Comparison of ENCODE assay signal across 8 mouse cellular contexts in genomic region chr11:87853597-87853954, GRCm38 (mm10). TPM values are rescaled to one million over a fixed set of nuclear protein-coding genes. Genes with fewer than 3 reads are reported as not detected.
DNase-seq lines count a peak whose midpoint lies in the region; ATAC-seq lines count a peak whose summit lies in the region.

No protein-coding gene starts in this region.

- no peaks in the 10 kb centered on the region for H3K9me3 ChIP-seq in heart, embryonic 16.5 days (replicated peaks; ENCODE audit: control insufficient read depth, low read length)
- no peaks in the 10 kb centered on the region for H3K9me3 ChIP-seq in neural tube, embryonic 13.5 days

- H3K27ac ChIP-seq in heart, embryonic 16.5 days (ENCODE audit: low read length) = 0 out of 2 replicates have a peak overlapping the region, but pooled peaks have one; percentile 1
- peak overlapping the region; percentile 80 for H3K27ac ChIP-seq in neural tube, embryonic 13.5 days (replicated peaks)

- peaks cover 6% of the 10 kb centered on the region for H3K4me1 ChIP-seq in heart, embryonic 16.5 days (ENCODE audit: control insufficient read depth, insufficient read depth, low read length)
- H3K4me1 ChIP-seq in neural tube, embryonic 13.5 days (replicated peaks) = peaks cover 11% of the 10 kb centered on the region

- 42% methylated on average over 8 of the region's 8 CpGs for WGBS in heart, embryonic 16.5 days
- 41% methylated on average over 8 of the region's 8 CpGs for WGBS in neural tube, embryonic 13.5 days

- H3K27me3 ChIP-seq in heart, embryonic 16.5 days (ENCODE audit: control insufficient read depth, insufficient read depth, low read length) = no peaks in the 10 kb centered on the region
- H3K27me3 ChIP-seq in neural tube, embryonic 13.5 days = no peaks in the 10 kb centered on the region

- H3K9ac ChIP-seq in heart, embryonic 16.5 days (ENCODE audit: low read length) = peak overlapping the region; percentile 67
- peak overlapping the region; percentile 76 for H3K9ac ChIP-seq in neural tube, embryonic 13.5 days

- peak; percentile 15 for DNase-seq in embryo, embryonic 10 days (ENCODE audit: low spot score)
- DNase-seq in embryo, embryonic 10.5 days (ENCODE audit: low spot score) = no peak
- DNase-seq in thymus, postnatal 4 days = peak; percentile 23
- DNase-seq in thymus, postnatal 36 days = no peak
- DNase-seq in left cerebral cortex, postnatal 36 days (ENCODE audit: low spot score in 2 of 2) = peak; percentile 30 to 44
- no peak for DNase-seq in c-Kit-positive CD71-positive TER-119-positive erythroid progenitor cells, embryonic 14.5 days (ENCODE audit: low spot score)

- peak overlapping the region; percentile 74 for H3K4me2 ChIP-seq in heart, embryonic 16.5 days (ENCODE audit: low read depth, low read length)
- peak overlapping the region; percentile 80 for H3K4me2 ChIP-seq in neural tube, embryonic 13.5 days

- H3K36me3 ChIP-seq in heart, embryonic 16.5 days (ENCODE audit: control insufficient read depth, insufficient read depth) = 0 out of 2 replicates have a peak, but pooled peaks cover 3% of the 10 kb centered on the region
- H3K36me3 ChIP-seq in neural tube, embryonic 13.5 days = peaks cover 20% of the 10 kb centered on the region

- 0 out of 2 replicates have a peak, but pooled peaks have one; percentile 12 for ATAC-seq in heart, embryonic 16.5 days (replicated peaks; ENCODE audit: extremely low read depth, insufficient read depth, low FRiP score)
- peak; percentile 66 for ATAC-seq in neural tube, embryonic 13.5 days (ENCODE audit: low read depth)

- intact Hi-C loops in left cerebral cortex, postnatal 36 days (cut with DNase I) = no loop called here

- H3K4me3 ChIP-seq in heart, embryonic 16.5 days (ENCODE audit: low read length) = peak overlapping the region; percentile 71
- peak overlapping the region; percentile 59 for H3K4me3 ChIP-seq in neural tube, embryonic 13.5 days

RNA-seq across cellular contexts. Expression of gene Mks1, which starts 0.6 kb away (rescaled TPM):
- 7.3 and 7.7 TPM in 2 replicates for polyA plus RNA-seq in heart, embryonic 16.5 days (2015; fragmentation: Nextera tagmentation; extraction: Ambion mirVana)
- total RNA-seq in left cerebral cortex, postnatal 36 days (2021) = 1 to 10 TPM; 4.0 to 8.0 TPM
- 12.7 and 15.0 TPM in 2 replicates for polyA plus RNA-seq in neural tube, embryonic 13.5 days (2015; fragmentation: Nextera tagmentation; extraction: Ambion mirVana)

RNA-seq across cellular contexts. Expression of gene Epx, which starts 21.8 kb away (rescaled TPM):
- polyA plus RNA-seq in heart, embryonic 16.5 days (2015; fragmentation: Nextera tagmentation; extraction: Ambion mirVana) = 0.30 and 0.45 TPM in 2 replicates
- total RNA-seq in left cerebral cortex, postnatal 36 days (2021) = under 1 TPM in 1 of 2 experiments, not detected in 1; 0.17 TPM
- 0.10 TPM in 1 of 2 replicates, not detected in the other for polyA plus RNA-seq in neural tube, embryonic 13.5 days (2015; fragmentation: Nextera tagmentation; extraction: Ambion mirVana)

RNA-seq across cellular contexts. Expression of gene Lpo, which starts 25.5 kb away (rescaled TPM):
- polyA plus RNA-seq in heart, embryonic 16.5 days (2015; fragmentation: Nextera tagmentation; extraction: Ambion mirVana) = 0.92 and 1.1 TPM in 2 replicates
- under 1 TPM; 0.29 to 0.39 TPM for total RNA-seq in left cerebral cortex, postnatal 36 days (2021)
- 0.18 and 0.39 TPM in 2 replicates for polyA plus RNA-seq in neural tube, embryonic 13.5 days (2015; fragmentation: Nextera tagmentation; extraction: Ambion mirVana)

RNA-seq across cellular contexts. Expression of gene Olfr462, which starts 38.5 kb away (rescaled TPM):
- not detected in 2 replicates for polyA plus RNA-seq in heart, embryonic 16.5 days (2015; fragmentation: Nextera tagmentation; extraction: Ambion mirVana)
- total RNA-seq in left cerebral cortex, postnatal 36 days (2021) = not detected
- polyA plus RNA-seq in neural tube, embryonic 13.5 days (2015; fragmentation: Nextera tagmentation; extraction: Ambion mirVana) = not detected in 2 replicates

RNA-seq across cellular contexts. Expression of gene Olfr463, which starts 43.6 kb away (rescaled TPM):
- not detected in 2 replicates for polyA plus RNA-seq in heart, embryonic 16.5 days (2015; fragmentation: Nextera tagmentation; extraction: Ambion mirVana)
- not detected for total RNA-seq in left cerebral cortex, postnatal 36 days (2021)
- not detected in 2 replicates for polyA plus RNA-seq in neural tube, embryonic 13.5 days (2015; fragmentation: Nextera tagmentation; extraction: Ambion mirVana)

Comparison
In these comparisons a context has a peak if more than half of its experiments do, and no peak if none do; other contexts are left out.
1. DNase-seq: peak in embryo, embryonic 10 days (single experiment), thymus, postnatal 4 days (single experiment) and left cerebral cortex, postnatal 36 days (2 of 2); none in embryo, embryonic 10.5 days (single experiment), thymus, postnatal 36 days (0 of 2) and c-Kit-positive CD71-positive TER-119-positive erythroid progenitor cells, embryonic 14.5 days (single experiment).